Mouse (Mus musculus) left cerebral cortex, adult 6 months (tissue): Measurements from ENCODE around the gene Pak7. TPM values are rescaled to one million over a fixed set of nuclear protein-coding genes. Genes with fewer than 3 reads are reported as not detected.

Experiments
- long read RNA-seq, 2 experiments: library from polyadenylated mRNA; unstranded; transcript quantifications; one replicate each; pipeline ENCODE4 v2.0.0; 2019 to 2020
- polyA plus RNA-seq: library from polyadenylated mRNA; unstranded; fragments of <200 nt; fragmentation: Nextera tagmentation; gene quantifications from 2 replicates; pipeline ENCODE4 v1.2.3, GENCODE M21; 2021

Gene Pak7
- polyA plus RNA-seq, result 13.1 and 18.8 TPM in 2 replicates
- long read RNA-seq, experiment 1, transcript Pak7-202 (10 exons, 3,957 nt), result major isoform, 54 of 108 reads
- long read RNA-seq, experiment 1, partial matches to known transcripts, result 35 of 108 reads
- long read RNA-seq, experiment 1, other reads (novel, unspliced or antisense), result 19 of 108 reads
- long read RNA-seq, experiment 2, transcript Pak7-202 (10 exons, 3,957 nt), result major isoform, 9 of 46 reads
- long read RNA-seq, experiment 2, partial matches to known transcripts, result 20 of 46 reads
- long read RNA-seq, experiment 2, other reads (novel, unspliced or antisense), result 17 of 46 reads

GRCm38 (mm10) chr2:136387181-136388131 is at the start of gene Pak7:
Gene Pak7 (minus strand): TSS chr2:136387967.

GRCm38 (mm10) chr2:136051688-136052289 is 336.0 kb downstream of the Pak7 start, which contains the start of gene Lamp5:
Gene Lamp5 (plus strand): TSS chr2:136052239.

Other genes starting within 250 kb of the Pak7 start
- 0.41 and 0.53 TPM in 2 replicates for gene Ankef1, start 113.9 kb upstream of the Pak7 start, polyA plus RNA-seq